Mouse (Mus musculus): ENCODE data around the gene Tfap2b. TPM values are rescaled to one million over a fixed set of nuclear protein-coding genes. Genes with fewer than 3 reads are reported as not detected.
A peak's percentile ranks its signal among the peaks of the same experiment; 100 is the strongest.

Gene Tfap2b
- polyA plus RNA-seq, 1 experiment from 2014 or later: 48.6 TPM

GRCm38 (mm10) chr1:19211033-19211405 is 2.3 kb downstream of the Tfap2b start:
- Histone ChIP-seq H3K9ac (ENCODE audit: low read length) (peak overlapping the region; percentile 69), H3K27ac (ENCODE audit: low read depth, low read length) (peak overlapping the region; percentile 39; the same call in 1 of the 2 replicates)
- 1% methylated on average over 8 of the region's 8 CpGs for WGBS

GRCm38 (mm10) chr1:19211546-19212154 is 2.9 kb downstream of the Tfap2b start:
- DNase-seq (ENCODE audit: low spot score): peak; percentile 49
- H3K36me3 ChIP-seq (ENCODE audit: control insufficient read depth, insufficient read depth, low read length): no peaks in the 10 kb centered on the region
- peaks cover 89% of the 10 kb centered on the region for H3K27me3 ChIP-seq (ENCODE audit: control insufficient read depth, insufficient read depth, low read length)
- H3K4me2 ChIP-seq (ENCODE audit: low read depth): peak overlapping the region; percentile 39
- H3K4me1 ChIP-seq (ENCODE audit: control insufficient read depth, insufficient read depth, low read length): no peaks in the 10 kb centered on the region
- no peak overlapping the region for H3K9ac ChIP-seq (ENCODE audit: low read length)
- no peak overlapping the region for H3K27ac ChIP-seq (ENCODE audit: low read depth, low read length)
- no peaks in the 10 kb centered on the region for H3K9me3 ChIP-seq (ENCODE audit: control insufficient read depth, low read length)
- WGBS: under 1% methylated on average over 15 of the region's 15 CpGs
- ATAC-seq (ENCODE audit: insufficient read depth, low FRiP score, low TSS enrichment): peak; percentile 43
- peak overlapping the region; percentile 42 for H3K4me3 ChIP-seq (ENCODE audit: low read depth, low read length)

More at GRCm38 (mm10) chr1:19211033-19211405, 2.3 kb downstream of the Tfap2b start:
- no peak for ATAC-seq (ENCODE audit: insufficient read depth, low FRiP score, low TSS enrichment)
- Histone ChIP-seq H3K9me3 (ENCODE audit: control insufficient read depth, low read length) (no peaks in the 10 kb centered on the region), H3K4me2 (ENCODE audit: low read depth) (peak overlapping the region; percentile 39), H3K36me3 (ENCODE audit: control insufficient read depth, insufficient read depth, low read length) (no peaks in the 10 kb centered on the region), H3K4me3 (ENCODE audit: low read depth, low read length) (peak overlapping the region; percentile 42), H3K4me1 (ENCODE audit: control insufficient read depth, insufficient read depth, low read length) (no peaks in the 10 kb centered on the region), H3K27me3 (ENCODE audit: control insufficient read depth, insufficient read depth, low read length) (peaks cover 82% of the 10 kb centered on the region)
- DNase-seq (ENCODE audit: low spot score): no peak

GRCm38 (mm10) chr1:19212691-19213090 is 4.0 kb downstream of the Tfap2b start:
- H3K4me2 ChIP-seq (ENCODE audit: low read depth): peak overlapping the region; percentile 34
- ATAC-seq (ENCODE audit: insufficient read depth, low FRiP score, low TSS enrichment) (no peak), DNase-seq (ENCODE audit: low spot score) (no peak)
- H3K36me3 ChIP-seq (ENCODE audit: control insufficient read depth, insufficient read depth, low read length): no peaks in the 10 kb centered on the region
- 0% methylated on average over 4 of the region's 4 CpGs for WGBS
- H3K4me1 ChIP-seq (ENCODE audit: control insufficient read depth, insufficient read depth, low read length): no peaks in the 10 kb centered on the region
- H3K9ac ChIP-seq (ENCODE audit: low read length): peak overlapping the region; percentile 28
- H3K27ac ChIP-seq (ENCODE audit: low read depth, low read length): no peak overlapping the region
- no peaks in the 10 kb centered on the region for H3K9me3 ChIP-seq (ENCODE audit: control insufficient read depth, low read length)
- H3K27me3 ChIP-seq (ENCODE audit: control insufficient read depth, insufficient read depth, low read length): peaks cover 91% of the 10 kb centered on the region
- H3K4me3 ChIP-seq (ENCODE audit: low read depth, low read length): peak overlapping the region; percentile 42

- no peak overlapping the region for H3K27ac ChIP-seq (ENCODE audit: low read depth, low read length)
- WGBS: 2% methylated on average over 4 of the region's 4 CpGs
Observed at GRCm38 (mm10) chr1:19213171-19213570, 4.5 kb downstream of the Tfap2b start.

GRCm38 (mm10) chr1:19213851-19214395 is 5.2 kb downstream of the Tfap2b start:
- WGBS: under 1% methylated on average over 36 of the region's 36 CpGs
- H3K27ac ChIP-seq (ENCODE audit: low read depth, low read length): no peak overlapping the region

More at GRCm38 (mm10) chr1:19213171-19213570, 4.5 kb downstream of the Tfap2b start:
- Histone ChIP-seq H3K9ac (ENCODE audit: low read length) (peak overlapping the region; percentile 28), H3K4me2 (ENCODE audit: low read depth) (peak overlapping the region; percentile 34), H3K4me3 (ENCODE audit: low read depth, low read length) (peak overlapping the region; percentile 42), H3K4me1 (ENCODE audit: control insufficient read depth, insufficient read depth, low read length) (no peaks in the 10 kb centered on the region), H3K36me3 (ENCODE audit: control insufficient read depth, insufficient read depth, low read length) (no peaks in the 10 kb centered on the region), H3K27me3 (ENCODE audit: control insufficient read depth, insufficient read depth, low read length) (peaks cover 91% of the 10 kb centered on the region), H3K9me3 (ENCODE audit: control insufficient read depth, low read length) (no peaks in the 10 kb centered on the region)
- ATAC-seq (ENCODE audit: insufficient read depth, low FRiP score, low TSS enrichment) (no peak), DNase-seq (ENCODE audit: low spot score) (no peak)

GRCm38 (mm10) chr1:19217391-19217790 is 8.7 kb downstream of the Tfap2b start:
- no peak for DNase-seq (ENCODE audit: low spot score)
- H3K4me1 ChIP-seq (ENCODE audit: control insufficient read depth, insufficient read depth, low read length): no peaks in the 10 kb centered on the region
- no peaks in the 10 kb centered on the region for H3K36me3 ChIP-seq (ENCODE audit: control insufficient read depth, insufficient read depth, low read length)
- H3K9me3 ChIP-seq (ENCODE audit: control insufficient read depth, low read length): no peaks in the 10 kb centered on the region
- H3K4me3 ChIP-seq (ENCODE audit: low read depth, low read length): no peak overlapping the region
- peak overlapping the region; percentile 0; the same call in 1 of the 2 replicates for H3K4me2 ChIP-seq (ENCODE audit: low read depth)
- H3K27me3 ChIP-seq (ENCODE audit: control insufficient read depth, insufficient read depth, low read length): peaks cover 94% of the 10 kb centered on the region
- no peak overlapping the region for H3K27ac ChIP-seq (ENCODE audit: low read depth, low read length)
- no peak overlapping the region for H3K9ac ChIP-seq (ENCODE audit: low read length)
- no peak for ATAC-seq (ENCODE audit: insufficient read depth, low FRiP score, low TSS enrichment)
- 0% methylated on average over 16 of the region's 16 CpGs for WGBS

More at GRCm38 (mm10) chr1:19213851-19214395, 5.2 kb downstream of the Tfap2b start:
- Histone ChIP-seq H3K9me3 (ENCODE audit: control insufficient read depth, low read length) (no peaks in the 10 kb centered on the region), H3K9ac (ENCODE audit: low read length) (peak overlapping the region; percentile 11), H3K36me3 (ENCODE audit: control insufficient read depth, insufficient read depth, low read length) (no peaks in the 10 kb centered on the region), H3K4me1 (ENCODE audit: control insufficient read depth, insufficient read depth, low read length) (no peaks in the 10 kb centered on the region), H3K27me3 (ENCODE audit: control insufficient read depth, insufficient read depth, low read length) (peaks cover 92% of the 10 kb centered on the region), H3K4me3 (ENCODE audit: low read depth, low read length) (peak overlapping the region; percentile 34), H3K4me2 (ENCODE audit: low read depth) (peak overlapping the region; percentile 45)
- DNase-seq (ENCODE audit: low spot score): no peak
- ATAC-seq (ENCODE audit: insufficient read depth, low FRiP score, low TSS enrichment): no peak

- no peaks in the 10 kb centered on the region for H3K9me3 ChIP-seq (ENCODE audit: control insufficient read depth, low read length)
- DNase-seq (ENCODE audit: low spot score) (no peak), ATAC-seq (ENCODE audit: insufficient read depth, low FRiP score, low TSS enrichment) (no peak)
- H3K4me1 ChIP-seq (ENCODE audit: control insufficient read depth, insufficient read depth, low read length): no peaks in the 10 kb centered on the region
- no peak overlapping the region for H3K4me2 ChIP-seq (ENCODE audit: low read depth)
- H3K9ac ChIP-seq (ENCODE audit: low read length): no peak overlapping the region
- no peak overlapping the region for H3K4me3 ChIP-seq (ENCODE audit: low read depth, low read length)
- H3K27me3 ChIP-seq (ENCODE audit: control insufficient read depth, insufficient read depth, low read length): peaks cover 94% of the 10 kb centered on the region
- H3K27ac ChIP-seq (ENCODE audit: low read depth, low read length): no peak overlapping the region
- WGBS: 4% methylated on average over 7 of the region's 7 CpGs
- no peaks in the 10 kb centered on the region for H3K36me3 ChIP-seq (ENCODE audit: control insufficient read depth, insufficient read depth, low read length)
Observed at GRCm38 (mm10) chr1:19218221-19218620, 9.5 kb downstream of the Tfap2b start.

- Histone ChIP-seq H3K27me3 (ENCODE audit: control insufficient read depth, insufficient read depth, low read length) (peaks cover 94% of the 10 kb centered on the region), H3K27ac (ENCODE audit: low read depth, low read length) (no peak overlapping the region), H3K9ac (ENCODE audit: low read length) (no peak overlapping the region), H3K4me3 (ENCODE audit: low read depth, low read length) (no peak overlapping the region), H3K4me2 (ENCODE audit: low read depth) (no peak overlapping the region), H3K9me3 (ENCODE audit: control insufficient read depth, low read length) (no peaks in the 10 kb centered on the region), H3K36me3 (ENCODE audit: control insufficient read depth, insufficient read depth, low read length) (no peaks in the 10 kb centered on the region), H3K4me1 (ENCODE audit: control insufficient read depth, insufficient read depth, low read length) (no peaks in the 10 kb centered on the region)
- no peak for DNase-seq (ENCODE audit: low spot score)
- no peak for ATAC-seq (ENCODE audit: insufficient read depth, low FRiP score, low TSS enrichment)
Observed at GRCm38 (mm10) chr1:19219381-19219780, 10.7 kb downstream of the Tfap2b start.

- DNase-seq (ENCODE audit: low spot score) (peak; percentile 12), ATAC-seq (ENCODE audit: insufficient read depth, low FRiP score, low TSS enrichment) (no peak)
- Histone ChIP-seq H3K27ac (ENCODE audit: low read depth, low read length) (no peak overlapping the region), H3K36me3 (ENCODE audit: control insufficient read depth, insufficient read depth, low read length) (no peaks in the 10 kb centered on the region), H3K9ac (ENCODE audit: low read length) (no peak overlapping the region), H3K4me1 (ENCODE audit: control insufficient read depth, insufficient read depth, low read length) (no peaks in the 10 kb centered on the region), H3K4me2 (ENCODE audit: low read depth) (no peak overlapping the region), H3K9me3 (ENCODE audit: control insufficient read depth, low read length) (no peaks in the 10 kb centered on the region), H3K27me3 (ENCODE audit: control insufficient read depth, insufficient read depth, low read length) (peaks cover 94% of the 10 kb centered on the region), H3K4me3 (ENCODE audit: low read depth, low read length) (no peak overlapping the region)
- WGBS: 0% methylated on average over 1 of the region's 1 CpGs
Observed at GRCm38 (mm10) chr1:19220564-19220963, 11.8 kb downstream of the Tfap2b start.

All from neural tube, embryonic 11.5 days (tissue).